Mouse (Mus musculus) thymus, adult 2 months (tissue): ENCODE results near the gene Lmo1.

ENCODE experiments used
- CTCF ChIP-seq: fragments of 200-500 bp; IDR thresholded peaks from 2 replicates; pipeline ENCODE4 v1.5.1; 2012; ENCODE audit warnings: mild to moderate bottlenecking, control low read depth, low read length, moderate library complexity, borderline replicate concordance; ENCODE audit not compliant: control insufficient read depth, poor library complexity, insufficient read depth; ENCODE audit errors: extremely low read depth
- POLR2A ChIP-seq: fragments of 200-500 bp; IDR thresholded peaks from 2 replicates; pipeline ENCODE4 v1.6.1; 2012; ENCODE audit warnings: mild to moderate bottlenecking, low read length, control low read depth, moderate library complexity; ENCODE audit not compliant: control insufficient read depth, poor library complexity, insufficient read depth; ENCODE audit errors: extremely low read depth

GRCm38 (mm10) chr7:109220026-109220425 is 45.0 kb upstream of the Lmo1 start:
- TF ChIP-seq CTCF (no peak), POLR2A (no peak)
